Mouse (Mus musculus): Measurements from ENCODE around the gene Nt5dc2. TPM values are rescaled to one million over a fixed set of nuclear protein-coding genes. Genes with fewer than 3 reads are reported as not detected.
A peak's percentile ranks its signal among the peaks of the same experiment; 100 is the strongest.

Gene Nt5dc2
- polyA plus RNA-seq, 1 experiment from 2014 or later = 228 TPM

- peaks cover 51% of the 10 kb centered on the region for H3K4me1 ChIP-seq
- H3K36me3 ChIP-seq = peaks cover 10% of the 10 kb centered on the region; the same call in 1 of the 2 replicates
- H3K27ac ChIP-seq (replicated peaks) = no peak overlapping the region
- H3K9ac ChIP-seq (replicated peaks) = no peak overlapping the region
- 0 out of 2 replicates have a peak overlapping the region, but pooled peaks have one; percentile 1 for H3K4me3 ChIP-seq (replicated peaks)
- no peaks in the 10 kb centered on the region for H3K9me3 ChIP-seq (replicated peaks)
- peak overlapping the region; percentile 38 for H3K4me2 ChIP-seq
- ATAC-seq (ENCODE audit: low FRiP score) = no peak
- WGBS = 93% methylated on average over 8 of the region's 8 CpGs
- no peaks in the 10 kb centered on the region for H3K27me3 ChIP-seq (replicated peaks)
Measured at GRCm38 (mm10) chr14:31126826-31127225, 4.0 kb upstream of the Nt5dc2 start.

- peak overlapping the region; percentile 66 for H3K4me3 ChIP-seq (replicated peaks)
- H3K9me3 ChIP-seq (replicated peaks) = no peaks in the 10 kb centered on the region
- H3K27ac ChIP-seq (replicated peaks) = peak overlapping the region; percentile 82
- H3K4me2 ChIP-seq = peak overlapping the region; percentile 76
- no peaks in the 10 kb centered on the region for H3K27me3 ChIP-seq (replicated peaks)
- H3K4me1 ChIP-seq = peaks cover 65% of the 10 kb centered on the region
- peak overlapping the region; percentile 77 for H3K9ac ChIP-seq (replicated peaks)
- 2% methylated on average over 23 of the region's 23 CpGs for WGBS
- H3K36me3 ChIP-seq = 0 out of 2 replicates have a peak, but pooled peaks cover 4% of the 10 kb centered on the region
- peak; percentile 7 for ATAC-seq (ENCODE audit: low FRiP score)
Measured at GRCm38 (mm10) chr14:31128101-31128825, 2.6 kb upstream of the Nt5dc2 start.

- WGBS = under 1% methylated on average over 33 of the region's 33 CpGs
- Histone ChIP-seq H3K9me3 (replicated peaks) (no peaks in the 10 kb centered on the region), H3K4me3 (replicated peaks) (peak within 1 kb of the TSS; percentile 66), H3K27me3 (replicated peaks) (no peaks in the 10 kb centered on the region), H3K9ac (replicated peaks) (peak within 1 kb of the TSS; percentile 77), H3K4me1 (peaks cover 71% of the 10 kb centered on the region), H3K27ac (replicated peaks) (peak within 1 kb of the TSS; percentile 90), H3K36me3 (0 out of 2 replicates have a peak, but pooled peaks cover 2% of the 10 kb centered on the region), H3K4me2 (peak within 1 kb of the TSS; percentile 76)
- ATAC-seq (ENCODE audit: low FRiP score) = peak; percentile 95
Measured at GRCm38 (mm10) chr14:31128826-31129219, 2.0 kb upstream of the Nt5dc2 start, which contains the start of gene Smim4. TSS of gene Smim4 (minus strand) at chr14:31128956.

- Histone ChIP-seq H3K9me3 (replicated peaks) (no peaks in the 10 kb centered on the region), H3K4me3 (replicated peaks) (peak overlapping the region; percentile 66), H3K27ac (replicated peaks) (peak overlapping the region; percentile 90), H3K36me3 (0 out of 2 replicates have a peak, but pooled peaks cover 1% of the 10 kb centered on the region), H3K9ac (replicated peaks) (peak overlapping the region; percentile 36; the same call in 1 of the 2 replicates), H3K4me1 (peaks cover 78% of the 10 kb centered on the region), H3K27me3 (replicated peaks) (no peaks in the 10 kb centered on the region), H3K4me2 (peak overlapping the region; percentile 76)
- WGBS = 66% methylated on average over 15 of the region's 15 CpGs
- ATAC-seq (ENCODE audit: low FRiP score) = no peak
Measured at GRCm38 (mm10) chr14:31129326-31130235, 1.3 kb upstream of the Nt5dc2 start.

- H3K4me3 ChIP-seq (replicated peaks) = peak overlapping the region; percentile 84
- peak overlapping the region; percentile 73 for H3K4me2 ChIP-seq
- ATAC-seq (ENCODE audit: low FRiP score) = peak; percentile 5; the same call in 1 of the 2 replicates
- no peaks in the 10 kb centered on the region for H3K27me3 ChIP-seq (replicated peaks)
- peak overlapping the region; percentile 78 for H3K9ac ChIP-seq (replicated peaks)
- peaks cover 12% of the 10 kb centered on the region for H3K36me3 ChIP-seq
- H3K27ac ChIP-seq (replicated peaks) = peak overlapping the region; percentile 90
- WGBS = under 1% methylated on average over 40 of the region's 43 CpGs
- no peaks in the 10 kb centered on the region for H3K9me3 ChIP-seq (replicated peaks)
- H3K4me1 ChIP-seq = peaks cover 68% of the 10 kb centered on the region
Measured at GRCm38 (mm10) chr14:31131272-31131821, 494 bp downstream of the Nt5dc2 start.

- Histone ChIP-seq H3K27me3 (replicated peaks) (no peaks in the 10 kb centered on the region), H3K4me2 (peak overlapping the region; percentile 73), H3K36me3 (peaks cover 19% of the 10 kb centered on the region), H3K9me3 (replicated peaks) (no peaks in the 10 kb centered on the region), H3K4me3 (replicated peaks) (peak overlapping the region; percentile 84), H3K9ac (replicated peaks) (peak overlapping the region; percentile 78), H3K4me1 (peaks cover 63% of the 10 kb centered on the region), H3K27ac (replicated peaks) (no peak overlapping the region)
- no peak for ATAC-seq (ENCODE audit: low FRiP score)
- 8% methylated on average over 6 of the region's 6 CpGs for WGBS
Measured at GRCm38 (mm10) chr14:31132031-31132430, 1.2 kb downstream of the Nt5dc2 start.

- Histone ChIP-seq H3K27me3 (replicated peaks) (no peaks in the 10 kb centered on the region), H3K4me2 (peak overlapping the region; percentile 73), H3K9ac (replicated peaks) (no peak overlapping the region), H3K4me3 (replicated peaks) (peak overlapping the region; percentile 84), H3K27ac (replicated peaks) (no peak overlapping the region), H3K4me1 (peaks cover 58% of the 10 kb centered on the region), H3K36me3 (peaks cover 24% of the 10 kb centered on the region), H3K9me3 (replicated peaks) (no peaks in the 10 kb centered on the region)
- WGBS = 83% methylated on average over 7 of the region's 7 CpGs
- ATAC-seq (ENCODE audit: low FRiP score) = no peak
Measured at GRCm38 (mm10) chr14:31132491-31132975, 1.7 kb downstream of the Nt5dc2 start.

GRCm38 (mm10) chr14:31133023-31133665 is 2.3 kb downstream of the Nt5dc2 start:
- Histone ChIP-seq H3K4me1 (peaks cover 54% of the 10 kb centered on the region), H3K9me3 (replicated peaks) (no peaks in the 10 kb centered on the region), H3K9ac (replicated peaks) (no peak overlapping the region), H3K4me3 (replicated peaks) (no peak overlapping the region; the same call in 1 of the 2 replicates), H3K27me3 (replicated peaks) (no peaks in the 10 kb centered on the region), H3K4me2 (peak overlapping the region; percentile 73), H3K36me3 (peaks cover 27% of the 10 kb centered on the region), H3K27ac (replicated peaks) (peak overlapping the region; percentile 41; the same call in 1 of the 2 replicates)
- no peak for ATAC-seq (ENCODE audit: low FRiP score)
- WGBS = 59% methylated on average over 11 of the region's 11 CpGs

GRCm38 (mm10) chr14:31134015-31135000 is 3.5 kb downstream of the Nt5dc2 start:
- no peak overlapping the region for H3K9ac ChIP-seq (replicated peaks)
- no peaks in the 10 kb centered on the region for H3K27me3 ChIP-seq (replicated peaks)
- peaks cover 37% of the 10 kb centered on the region for H3K36me3 ChIP-seq
- no peaks in the 10 kb centered on the region for H3K9me3 ChIP-seq (replicated peaks)
- WGBS = 80% methylated on average over 25 of the region's 25 CpGs
- no peak for ATAC-seq (ENCODE audit: low FRiP score)
- peaks cover 50% of the 10 kb centered on the region for H3K4me1 ChIP-seq
- H3K4me2 ChIP-seq = no peak overlapping the region
- H3K4me3 ChIP-seq (replicated peaks) = no peak overlapping the region
- H3K27ac ChIP-seq (replicated peaks) = peak overlapping the region; percentile 41; the same call in 1 of the 2 replicates
